Mouse (Mus musculus) inflammation-experienced regulatory T-cells (primary cell): ENCODE measurements around the gene Epo. TPM values are rescaled to one million over a fixed set of nuclear protein-coding genes. Genes with fewer than 3 reads are reported as not detected.

Source experiments
- polyA plus RNA-seq, 2 experiments: library from polyadenylated mRNA; unstranded; fragments of 100-300 nt; shearing (Covaris generic); gene quantifications; one replicate each; pipeline ENCODE4 v1.2.1; 2017

Epo gene
- polyA plus RNA-seq, result under 1 TPM in 1 of 2 experiments, not detected in 1; 0.82 TPM

GRCm38 (mm10) chr5:137533117-137533827 is at the start of gene Epo, which contains the start of gene Gnb2:
Epo (minus strand) TSS chr5:137533242.
Gnb2 (minus strand) TSS chr5:137533510.

GRCm38 (mm10) chr5:137569665-137570064 is 36.6 kb upstream of the Epo start, which contains the start of gene Tfr2:
Tfr2 (plus strand) TSS chr5:137569840.

GRCm38 (mm10) chr5:137553411-137553837 is 20.4 kb upstream of the Epo start, which contains the start of gene Actl6b:
Actl6b (plus strand) TSS chr5:137553517.

GRCm38 (mm10) chr5:137518436-137518835 is 14.6 kb downstream of the Epo start, which contains the start of gene Gigyf1:
Gigyf1 (plus strand) TSS chr5:137518548.

GRCm38 (mm10) chr5:137501709-137502666 is 31.1 kb downstream of the Epo start, which contains the start of gene Pop7:
Pop7 (minus strand) TSS chr5:137502518.

GRCm38 (mm10) chr5:137476964-137477363 is 56.1 kb downstream of the Epo start, which contains the start of gene Zan:
Zan (minus strand) TSS chr5:137477064.

Other genes starting within 250 kb of the Epo start
- under 1 TPM; 0.13 to 0.20 TPM for gene Ache, start 245.7 kb downstream of the Epo start, polyA plus RNA-seq
- gene Ufsp1, start 238.6 kb downstream of the Epo start, polyA plus RNA-seq, result 1 to 10 TPM in 1 of 2 experiments, under 1 TPM in 1; 0.55 to 2.6 TPM
- gene Srrt, start 225.6 kb downstream of the Epo start, polyA plus RNA-seq, result 100 to 1,000 TPM; 111 to 126 TPM
- 1 to 10 TPM; 4.1 to 5.2 TPM for gene Trip6, start 218.8 kb downstream of the Epo start, polyA plus RNA-seq
- 10 to 100 TPM; 19.0 to 24.9 TPM for gene Slc12a9, start 199.6 kb downstream of the Epo start, polyA plus RNA-seq
- under 1 TPM; 0.14 to 0.64 TPM for gene Ephb4, start 183.1 kb downstream of the Epo start, polyA plus RNA-seq
- 1 to 10 TPM; 1.1 to 4.1 TPM for gene Zan, start 56.2 kb downstream of the Epo start, polyA plus RNA-seq
- 10 to 100 TPM; 35.2 to 41.1 TPM for gene Pop7, start 30.7 kb downstream of the Epo start, polyA plus RNA-seq
- gene Gigyf1, start 14.7 kb downstream of the Epo start, polyA plus RNA-seq, result 10 to 100 TPM; 10.9 to 13.1 TPM
- gene Gnb2, start 268 bp upstream of the Epo start, polyA plus RNA-seq, result 100 to 1,000 TPM; 293 to 297 TPM
- gene Actl6b, start 20.3 kb upstream of the Epo start, polyA plus RNA-seq, result under 1 TPM in 1 of 2 experiments, not detected in 1; 0.76 TPM
- gene Tfr2, start 36.6 kb upstream of the Epo start, polyA plus RNA-seq, result 1 to 10 TPM; 1.3 to 1.4 TPM
- 10 to 100 TPM; 85.5 to 87.9 TPM for gene Mospd3, start 67.8 kb upstream of the Epo start, polyA plus RNA-seq
- 1 to 10 TPM in 1 of 2 experiments, under 1 TPM in 1; 0.69 to 1.2 TPM for gene Pcolce, start 80.5 kb upstream of the Epo start, polyA plus RNA-seq
- gene Fbxo24, start 95.8 kb upstream of the Epo start, polyA plus RNA-seq, result under 1 TPM; 0.33 to 0.52 TPM
- gene Lrch4, start 95.9 kb upstream of the Epo start, polyA plus RNA-seq, result 100 to 1,000 TPM; 290 to 324 TPM
- gene Gm20605, start 95.9 kb upstream of the Epo start, polyA plus RNA-seq, result 10 to 100 TPM; 73.7 to 90.1 TPM
- 100 to 1,000 TPM; 128 to 152 TPM for gene Sap25, start 108.1 kb upstream of the Epo start, polyA plus RNA-seq
- gene Irs3, start 112.5 kb upstream of the Epo start, polyA plus RNA-seq, result under 1 TPM in 1 of 2 experiments, not detected in 1; 0.99 TPM
- gene Agfg2, start 151.5 kb upstream of the Epo start, polyA plus RNA-seq, result 10 to 100 TPM; 24.5 to 38.9 TPM
- 1 to 10 TPM in 1 of 2 experiments, under 1 TPM in 1; 0.16 to 1.3 TPM for gene Nyap1, start 208.4 kb upstream of the Epo start, polyA plus RNA-seq
- gene Tsc22d4, start 212.5 kb upstream of the Epo start, polyA plus RNA-seq, result 100 to 1,000 TPM; 338 to 405 TPM
- gene Ppp1r35, start 245.6 kb upstream of the Epo start, polyA plus RNA-seq, result 100 to 1,000 TPM; 101 to 106 TPM